Mouse (Mus musculus): ENCODE data around the gene Tesc.
A peak's percentile ranks its signal among the peaks of the same experiment; 100 is the strongest.

Gene Tesc

GRCm38 (mm10) chr5:118047091-118047757, 19.7 kb downstream of the Tesc start:
- DNase-seq, result peak; percentile 52 to 68

DNA sequence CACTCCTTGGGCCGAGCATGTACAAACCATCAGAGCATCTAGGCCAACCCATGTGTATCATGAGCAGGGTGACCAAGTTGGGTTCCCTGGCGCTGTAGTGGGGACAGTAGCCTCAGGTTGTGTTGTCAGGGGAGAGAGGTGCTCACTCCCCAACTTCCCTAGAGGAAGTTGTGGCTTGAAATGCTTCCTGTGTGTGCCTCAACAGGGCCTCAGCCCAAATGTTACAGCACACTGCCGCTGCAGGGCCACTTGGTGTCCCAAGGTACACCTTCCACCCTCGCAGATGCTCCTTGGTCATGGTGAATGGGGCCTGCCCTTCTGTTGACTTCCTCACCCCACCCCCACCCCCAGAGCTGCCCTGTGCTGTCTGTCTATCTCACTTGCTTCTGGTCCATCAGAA, 20.9 kb downstream of the Tesc start:
- DNase-seq, result no peak

- no peak for DNase-seq
Measured at GRCm38 (mm10) chr5:118048928-118049327, 21.4 kb downstream of the Tesc start.

- DNase-seq, result no peak
Measured at GRCm38 (mm10) chr5:118050743-118051142, 23.2 kb downstream of the Tesc start.

- DNase-seq, result peak; percentile 88 to 92
Measured at GRCm38 (mm10) chr5:118051981-118052662, 24.6 kb downstream of the Tesc start.

GRCm38 (mm10) chr5:118053205-118053604, 25.7 kb downstream of the Tesc start:
- DNase-seq, result no peak

DNA sequence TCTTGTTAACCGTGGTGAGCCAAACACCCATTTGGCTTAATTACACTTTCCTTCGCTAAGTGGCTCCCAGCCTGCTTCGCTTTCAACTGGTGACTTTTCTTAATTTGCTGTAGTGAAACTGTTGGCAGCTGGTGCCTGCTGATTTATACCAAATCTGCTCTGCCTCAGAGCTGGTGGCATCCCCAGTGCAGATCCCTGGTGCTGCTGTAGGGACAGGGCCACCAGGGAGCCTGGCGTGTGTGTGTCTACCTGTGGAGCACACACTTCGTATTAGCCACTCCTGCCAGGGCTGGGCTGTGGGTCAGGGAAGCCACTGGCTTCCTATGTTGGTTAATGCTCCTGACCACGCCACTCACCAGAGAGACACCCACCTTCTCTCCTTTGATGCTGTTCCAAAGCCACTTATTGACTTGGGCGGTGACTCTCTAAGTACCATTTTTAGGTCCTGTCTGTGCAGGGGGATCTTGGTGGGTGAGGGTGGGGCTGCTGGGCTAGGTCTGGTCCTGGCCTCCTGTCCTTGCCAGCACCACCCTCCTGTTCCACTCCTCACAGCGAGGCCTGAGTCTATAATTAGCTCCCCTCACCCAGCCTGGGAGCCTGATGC, 30.1 kb downstream of the Tesc start:
- DNase-seq, result peak in 1 of 2 experiments; percentile 46

DNA sequence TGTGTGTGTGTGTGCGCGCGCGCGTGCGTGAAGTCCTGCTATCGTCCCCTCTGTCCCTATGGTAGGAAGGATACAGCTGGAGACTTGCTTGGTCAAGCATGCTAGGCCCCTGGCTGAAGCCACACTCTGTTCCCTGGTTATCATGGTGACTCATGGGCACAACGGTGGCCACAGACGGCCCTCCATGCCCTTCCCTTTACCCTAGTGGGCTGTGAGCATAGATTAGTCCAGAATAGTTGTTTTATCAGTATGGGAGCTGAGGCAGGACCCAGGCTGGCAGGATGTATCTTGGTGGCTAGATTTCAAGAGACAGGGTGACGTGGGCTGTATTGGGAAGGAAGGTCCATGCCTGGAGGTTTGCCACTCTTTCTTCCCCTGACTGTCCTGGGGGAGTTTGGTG, 31.3 kb downstream of the Tesc start:
- DNase-seq, result no peak

DNA sequence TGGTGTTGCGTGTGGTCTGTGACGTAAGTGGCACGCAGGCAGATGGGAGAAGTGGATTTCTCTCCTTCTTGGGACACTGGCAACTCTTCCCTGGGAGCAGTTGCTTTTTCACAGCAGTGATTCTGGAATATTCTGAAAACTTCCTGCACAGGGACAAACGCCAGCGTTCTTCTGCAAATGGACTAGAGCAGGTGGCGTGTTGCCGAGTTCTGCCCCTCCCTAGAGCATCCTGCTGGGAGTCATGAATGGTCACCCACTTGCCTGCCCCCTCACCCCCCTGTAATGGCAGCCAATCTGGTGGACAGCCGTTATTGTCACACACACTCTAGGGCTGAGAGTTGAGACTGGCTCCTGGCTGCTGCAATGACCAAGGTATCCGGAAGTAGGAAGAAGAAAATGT, 32.1 kb downstream of the Tesc start:
- DNase-seq, result no peak

DNA sequence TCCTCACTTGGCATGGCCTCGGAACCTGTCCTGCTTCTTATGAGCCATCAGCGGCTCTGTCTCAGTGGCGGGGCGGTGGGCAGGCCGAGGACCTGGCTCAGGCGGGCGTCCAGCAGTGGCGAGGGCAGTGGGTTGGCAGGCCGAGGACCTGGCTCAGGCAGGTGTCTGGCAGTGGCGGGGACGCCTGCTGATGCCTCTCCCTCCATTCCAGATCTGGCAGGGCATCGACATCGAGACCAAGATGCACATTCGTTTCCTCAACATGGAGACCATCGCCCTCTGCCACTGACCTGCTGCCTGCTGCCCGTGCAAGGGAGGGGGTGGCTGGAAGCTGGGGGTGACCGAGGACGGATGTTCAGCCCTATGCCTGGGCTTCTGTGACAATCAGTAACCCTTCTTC, 33.8 kb downstream of the Tesc start:
- DNase-seq, result peak in 1 of 2 experiments; percentile 32

- DNase-seq, result peak in 1 of 2 experiments; percentile 37
Measured at GRCm38 (mm10) chr5:118063181-118063621, 35.7 kb downstream of the Tesc start.

GRCm38 (mm10) chr5:118064284-118064901, 36.9 kb downstream of the Tesc start:
- peak in 1 of 2 experiments; percentile 36 for DNase-seq

DNA sequence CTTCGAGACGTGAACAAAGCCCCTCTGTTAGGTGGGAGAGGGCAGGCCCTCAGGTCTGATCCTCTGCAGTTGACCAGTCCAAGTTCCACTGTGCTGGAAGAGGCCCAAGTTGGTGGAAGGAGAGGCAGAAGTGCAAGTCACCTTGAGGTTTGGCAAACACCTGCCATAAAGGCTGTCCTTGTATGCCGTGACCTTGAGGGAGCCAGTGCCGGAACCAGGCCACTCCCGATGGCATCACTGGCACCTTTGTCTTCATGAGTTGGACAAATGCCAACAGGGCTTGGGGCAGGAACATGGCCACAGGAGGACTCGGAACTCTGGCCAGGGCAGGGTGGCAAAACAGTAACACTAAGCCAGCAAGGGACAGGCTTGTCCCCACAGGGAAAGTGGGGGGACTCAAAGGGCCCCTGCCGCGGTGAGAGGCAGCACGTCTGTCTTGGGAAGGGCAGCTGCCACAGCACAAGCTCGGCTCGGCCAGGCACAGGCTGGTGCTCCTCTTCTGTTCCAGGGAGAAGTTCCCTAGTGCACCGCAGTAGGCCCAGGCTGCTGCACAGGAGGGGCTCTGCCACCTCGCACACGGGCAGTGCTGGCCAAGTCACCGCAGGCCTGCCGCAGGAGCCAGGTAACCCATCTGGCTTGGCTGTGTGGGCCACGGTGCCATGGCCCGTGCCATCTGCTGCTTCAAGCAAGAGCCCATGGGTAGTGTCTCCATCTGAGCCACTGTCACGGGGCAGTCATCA, 38.1 kb downstream of the Tesc start:
- peak; percentile 85 to 93 for DNase-seq

- peak; percentile 81 to 82 for DNase-seq
Measured at GRCm38 (mm10) chr5:118066828-118067227, 39.3 kb downstream of the Tesc start.

DNA sequence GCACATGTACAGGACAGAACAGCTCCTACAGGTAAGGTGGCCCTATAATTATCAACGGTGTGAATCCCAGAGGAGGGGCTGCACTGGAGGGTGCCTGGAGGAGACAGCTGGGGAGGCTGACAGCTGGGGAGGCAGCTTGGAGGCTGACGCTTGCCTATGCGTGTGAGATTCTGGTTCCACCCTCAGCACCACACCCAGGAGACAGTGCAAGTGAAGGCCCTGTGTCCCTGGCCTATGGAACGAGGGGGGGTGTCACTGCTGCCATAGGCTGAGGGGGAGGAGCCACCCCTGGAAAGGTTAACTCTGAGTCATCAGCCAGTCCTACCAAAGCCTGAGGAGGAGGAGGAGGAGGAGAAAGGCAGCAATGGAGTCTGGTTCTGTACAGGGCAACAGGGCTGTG, 40.0 kb downstream of the Tesc start:
- peak in 1 of 2 experiments; percentile 31 for DNase-seq

DNA sequence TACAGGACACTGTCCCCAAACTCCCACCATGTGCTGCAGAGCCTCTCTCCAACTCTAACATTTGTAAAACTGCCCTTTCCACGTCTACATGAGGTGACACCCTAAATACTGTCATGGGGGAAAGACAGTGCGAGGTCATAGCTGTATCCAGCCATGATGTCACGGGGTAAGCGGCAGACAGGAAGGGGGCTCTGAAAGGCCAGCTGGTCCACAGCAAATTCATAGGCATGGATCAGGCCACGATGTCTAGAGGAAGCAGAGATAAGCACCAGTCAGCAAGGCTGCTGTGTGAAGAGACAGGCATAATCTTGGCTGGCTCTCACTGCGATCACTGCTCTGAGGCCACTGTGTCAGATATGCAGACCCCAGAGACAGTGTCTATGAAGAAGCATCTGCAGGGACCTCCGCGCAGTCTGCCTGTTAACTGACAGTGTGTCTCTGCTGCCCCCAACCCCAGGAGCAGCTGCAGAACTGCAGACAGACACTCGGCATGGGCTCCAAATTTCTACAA, 40.5 kb downstream of the Tesc start:
- DNase-seq, result peak in 1 of 2 experiments; percentile 32

DNA sequence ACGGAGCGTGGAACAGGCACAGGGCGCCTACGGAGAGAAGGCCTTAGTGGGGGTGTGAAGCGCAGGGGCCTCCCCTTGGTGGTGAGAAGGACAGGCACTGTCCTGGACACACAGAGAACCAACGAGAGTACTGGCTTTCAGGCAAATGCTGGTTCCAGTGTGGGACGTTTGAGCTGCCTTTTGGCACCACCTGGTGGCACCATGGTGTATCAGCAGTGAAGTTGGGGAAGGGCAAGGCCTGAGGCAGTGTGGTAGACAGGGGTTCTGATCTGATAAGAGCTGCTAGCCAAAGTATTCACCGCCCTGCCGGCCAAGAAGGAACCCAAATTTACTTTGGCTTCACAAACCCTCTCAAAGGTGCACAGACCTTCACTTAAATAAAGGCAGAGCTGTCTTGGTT, 41.8 kb downstream of the Tesc start:
- peak; percentile 72 to 77 for DNase-seq

DNA sequence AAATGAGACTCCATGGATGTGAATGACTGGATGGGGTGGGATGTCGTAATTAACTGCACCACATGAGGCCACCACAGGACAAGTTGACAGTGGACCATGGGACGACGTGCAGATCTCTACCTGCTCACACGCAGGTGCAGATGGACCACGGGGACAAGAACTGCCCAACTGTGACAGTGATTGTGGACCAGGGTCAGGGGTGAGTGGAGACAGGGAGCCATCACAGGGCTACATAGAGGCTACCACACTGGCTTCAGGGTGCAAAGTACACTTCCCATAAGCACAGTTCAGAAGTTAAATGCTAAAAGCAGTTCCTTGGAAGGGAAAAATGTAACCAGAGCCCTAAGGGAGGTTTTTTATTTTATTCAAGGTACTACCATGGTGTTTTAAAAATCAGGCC, 44.2 kb downstream of the Tesc start:
- peak; percentile 42 to 76 for DNase-seq

GRCm38 (mm10) chr5:118073213-118073773, 45.8 kb downstream of the Tesc start:
- DNase-seq, result no peak

- peak in 1 of 2 experiments; percentile 31 for DNase-seq
Measured at GRCm38 (mm10) chr5:118076721-118077592, 49.4 kb downstream of the Tesc start.

DNA sequence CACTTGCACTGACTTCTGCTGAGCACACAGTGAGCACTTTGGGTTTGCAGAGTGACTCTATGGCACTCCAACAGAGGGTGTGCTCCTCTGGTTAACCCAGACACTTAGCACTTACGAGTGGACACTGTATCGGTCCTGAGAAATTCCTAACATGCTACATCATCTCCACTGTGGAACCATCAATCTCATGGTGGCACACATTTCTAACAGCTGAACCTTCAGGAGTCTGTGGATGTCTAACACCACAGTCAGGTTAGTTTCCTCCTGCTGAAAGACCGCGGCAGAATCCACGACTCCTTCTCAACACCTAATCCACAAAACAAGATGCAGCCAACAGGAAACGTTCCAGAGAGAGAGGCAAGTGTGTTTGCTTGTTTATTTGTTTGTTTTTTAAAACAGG, 51.0 kb downstream of the Tesc start:
- DNase-seq, result no peak

All from kidney, postnatal 25 days (tissue).